Mouse (Mus musculus): Measurements from ENCODE around the gene 1700024P04Rik. TPM values are rescaled to one million over a fixed set of nuclear protein-coding genes. Genes with fewer than 3 reads are reported as not detected.
"Not testable (repeated sequence)": the region's sequence is repeated elsewhere in the genome, so short reads cannot be mapped to it uniquely, and the experiment has no call there.

The 1700024P04Rik gene
- polyA plus RNA-seq, 1 experiment from 2014 or later, result not detected

DNA sequence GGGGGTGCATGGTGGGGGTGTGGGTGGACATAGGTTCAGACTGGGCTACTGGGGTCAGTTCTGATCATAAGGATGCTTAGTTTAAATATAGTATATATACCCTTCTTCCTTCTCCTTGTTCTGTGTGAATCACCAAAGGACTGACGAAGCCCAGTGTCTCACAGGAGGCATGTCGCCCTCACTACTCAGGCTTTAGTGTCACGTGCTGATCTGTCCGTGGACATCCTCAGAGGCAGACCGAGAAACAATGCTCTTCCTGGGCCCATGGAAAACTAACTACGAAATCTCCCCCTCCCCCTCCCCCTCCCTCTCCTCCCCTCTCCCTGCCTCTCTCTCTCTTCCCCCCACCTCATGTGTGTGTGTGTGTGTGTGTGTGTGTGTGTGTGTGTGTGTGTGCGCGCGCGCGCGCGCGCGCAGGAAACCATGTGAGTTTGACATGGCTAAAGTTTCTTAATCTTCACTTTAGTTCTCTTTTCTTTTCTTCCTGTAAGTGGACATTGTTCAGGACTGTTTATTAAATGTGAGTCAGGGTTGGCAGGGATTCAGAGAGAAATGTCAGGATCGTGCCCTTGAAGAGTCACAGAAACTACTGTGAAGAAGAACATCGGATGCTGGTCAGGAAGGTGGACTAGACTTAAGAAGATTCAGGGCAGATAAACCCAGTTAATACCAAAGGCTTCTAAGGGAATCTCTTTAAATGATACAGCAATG is 22.2 kb upstream of the 1700024P04Rik start:
- 94% methylated on average over 14 of the region's 17 CpGs for WGBS
- no peak for DNase-seq (ENCODE audit: low spot score)
- no peaks in the 10 kb centered on the region for H3K27me3 ChIP-seq (ENCODE audit: low read depth, poor library complexity, severe bottlenecking)

DNA sequence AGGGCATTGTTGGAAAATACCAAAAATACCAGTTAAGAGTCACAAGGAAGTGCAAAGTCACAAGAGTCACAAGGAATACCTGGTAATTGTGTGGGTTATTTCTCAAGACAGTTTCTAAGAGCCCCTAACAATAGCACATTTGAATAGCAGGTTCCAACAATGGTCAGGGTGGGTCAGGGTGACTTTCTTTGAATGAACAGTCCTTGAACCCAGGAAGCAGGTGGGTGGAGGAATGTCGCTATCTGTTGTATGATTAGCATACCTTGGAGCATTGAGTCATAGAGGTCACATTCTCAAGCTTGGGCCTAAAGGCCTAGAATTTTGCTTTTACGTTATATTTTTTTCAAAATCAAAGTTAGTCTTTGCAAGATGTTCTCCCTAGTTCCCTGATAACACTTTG is 17.3 kb upstream of the 1700024P04Rik start:
- not testable (repeated sequence) for H3K4me3 ChIP-seq; H3K27me3 ChIP-seq (ENCODE audit: low read depth, poor library complexity, severe bottlenecking); H3K9me3 ChIP-seq (replicated peaks); H3K36me3 ChIP-seq; H3K27ac ChIP-seq; DNase-seq (ENCODE audit: low spot score); H3K4me1 ChIP-seq
- WGBS, result 95% methylated on average over 2 of the region's 2 CpGs

More for the DNA sequence above, 22.2 kb upstream of the 1700024P04Rik start:
- Histone ChIP-seq H3K9me3 (replicated peaks) (0 out of 2 replicates have a peak, but pooled peaks cover 2% of the 10 kb centered on the region), H3K4me3 (no peak overlapping the region), H3K27ac (no peak overlapping the region), H3K4me1 (no peaks in the 10 kb centered on the region), H3K36me3 (no peaks in the 10 kb centered on the region)

GRCm38 (mm10) chr13:98997025-98997424 is 12.7 kb upstream of the 1700024P04Rik start:
- H3K27ac ChIP-seq, result no peak overlapping the region
- H3K9me3 ChIP-seq (replicated peaks), result no peaks in the 10 kb centered on the region
- DNase-seq (ENCODE audit: low spot score), result no peak
- H3K36me3 ChIP-seq, result no peaks in the 10 kb centered on the region
- no peak overlapping the region for H3K4me3 ChIP-seq
- 68% methylated on average over 5 of the region's 5 CpGs for WGBS
- no peaks in the 10 kb centered on the region for H3K27me3 ChIP-seq (ENCODE audit: low read depth, poor library complexity, severe bottlenecking)
- H3K4me1 ChIP-seq, result no peaks in the 10 kb centered on the region

- Histone ChIP-seq H3K4me1 (no peaks in the 10 kb centered on the region), H3K27me3 (ENCODE audit: low read depth, poor library complexity, severe bottlenecking) (no peaks in the 10 kb centered on the region), H3K27ac (no peak overlapping the region), H3K36me3 (no peaks in the 10 kb centered on the region), H3K9me3 (replicated peaks) (no peaks in the 10 kb centered on the region), H3K4me3 (no peak overlapping the region)
- 90% methylated on average over 4 of the region's 4 CpGs for WGBS
- no peak for DNase-seq (ENCODE audit: low spot score)
Measured at GRCm38 (mm10) chr13:98977070-98977785, 7.1 kb downstream of the 1700024P04Rik start.

DNA sequence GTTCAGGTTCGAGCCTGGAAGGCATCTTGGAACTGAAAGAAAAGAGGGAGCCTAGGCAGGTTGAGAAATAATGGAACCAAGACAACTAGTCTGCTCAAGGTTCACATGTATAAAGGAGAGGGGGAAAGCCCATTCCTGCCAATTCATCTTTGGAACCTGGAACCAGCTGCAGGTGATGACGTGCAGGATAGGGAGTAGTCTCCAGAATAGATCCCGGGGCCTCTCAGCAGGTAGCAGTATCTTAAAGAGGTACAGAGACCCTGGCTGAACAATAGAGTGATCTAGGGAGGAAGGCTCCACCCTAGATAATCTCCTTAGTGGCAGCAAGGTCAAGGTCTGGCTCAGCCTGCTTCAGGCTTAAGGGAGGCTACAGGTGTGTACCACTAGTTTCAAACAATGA is 8.3 kb downstream of the 1700024P04Rik start:
- H3K27me3 ChIP-seq (ENCODE audit: low read depth, poor library complexity, severe bottlenecking); H3K9me3 ChIP-seq (replicated peaks); H3K4me3 ChIP-seq; H3K36me3 ChIP-seq; H3K27ac ChIP-seq; DNase-seq (ENCODE audit: low spot score); H3K4me1 ChIP-seq: not testable (repeated sequence)
- WGBS, result 87% methylated on average over 3 of the region's 3 CpGs

GRCm38 (mm10) chr13:98972090-98972489 is 12.3 kb downstream of the 1700024P04Rik start:
- no peaks in the 10 kb centered on the region for H3K4me1 ChIP-seq
- H3K9me3 ChIP-seq (replicated peaks), result no peaks in the 10 kb centered on the region
- no peaks in the 10 kb centered on the region for H3K27me3 ChIP-seq (ENCODE audit: low read depth, poor library complexity, severe bottlenecking)
- 83% methylated on average over 3 of the region's 3 CpGs for WGBS
- no peak for DNase-seq (ENCODE audit: low spot score)
- no peak overlapping the region for H3K27ac ChIP-seq
- H3K36me3 ChIP-seq, result no peaks in the 10 kb centered on the region
- no peak overlapping the region for H3K4me3 ChIP-seq

GRCm38 (mm10) chr13:98971641-98972040 is 12.7 kb downstream of the 1700024P04Rik start:
- no peak overlapping the region for H3K4me3 ChIP-seq
- no peak for DNase-seq (ENCODE audit: low spot score)
- H3K27me3 ChIP-seq (ENCODE audit: low read depth, poor library complexity, severe bottlenecking), result no peaks in the 10 kb centered on the region
- 84% methylated on average over 5 of the region's 5 CpGs for WGBS
- H3K27ac ChIP-seq, result no peak overlapping the region
- no peaks in the 10 kb centered on the region for H3K9me3 ChIP-seq (replicated peaks)
- H3K4me1 ChIP-seq, result no peaks in the 10 kb centered on the region
- H3K36me3 ChIP-seq, result no peaks in the 10 kb centered on the region

- WGBS, result 78% methylated on average over 4 of the region's 4 CpGs
- Histone ChIP-seq H3K4me1 (no peaks in the 10 kb centered on the region), H3K9me3 (replicated peaks) (no peaks in the 10 kb centered on the region), H3K27ac (no peak overlapping the region), H3K4me3 (no peak overlapping the region), H3K27me3 (ENCODE audit: low read depth, poor library complexity, severe bottlenecking) (no peaks in the 10 kb centered on the region), H3K36me3 (no peaks in the 10 kb centered on the region)
- DNase-seq (ENCODE audit: low spot score), result no peak
Measured at GRCm38 (mm10) chr13:98968517-98968916, 15.8 kb downstream of the 1700024P04Rik start.

DNA sequence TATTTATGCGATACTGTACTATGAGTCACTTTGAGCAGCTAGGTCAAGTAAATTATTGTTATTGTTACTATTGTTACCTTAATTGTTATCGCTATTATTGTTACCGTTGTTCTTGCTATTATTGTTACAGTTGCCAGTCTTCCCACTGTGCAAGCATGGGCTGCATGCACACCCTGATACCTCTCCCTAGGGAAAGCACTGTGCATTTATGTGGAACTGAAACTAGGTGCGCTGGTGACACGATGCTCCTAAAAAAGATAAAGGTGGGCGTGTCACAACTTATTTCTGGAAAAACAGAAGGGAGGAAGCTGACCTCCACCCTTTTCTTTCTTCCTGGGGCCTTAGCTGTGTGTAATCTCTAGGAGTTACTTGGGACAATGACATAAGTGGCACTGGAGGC is 16.4 kb downstream of the 1700024P04Rik start:
- no peaks in the 10 kb centered on the region for H3K27me3 ChIP-seq (ENCODE audit: low read depth, poor library complexity, severe bottlenecking)
- no peak for DNase-seq (ENCODE audit: low spot score)
- no peaks in the 10 kb centered on the region for H3K36me3 ChIP-seq
- no peak overlapping the region for H3K27ac ChIP-seq
- H3K4me3 ChIP-seq, result no peak overlapping the region
- WGBS, result 90% methylated on average over 6 of the region's 6 CpGs
- H3K9me3 ChIP-seq (replicated peaks), result no peaks in the 10 kb centered on the region
- no peaks in the 10 kb centered on the region for H3K4me1 ChIP-seq

GRCm38 (mm10) chr13:98966583-98966982 is 17.8 kb downstream of the 1700024P04Rik start:
- DNase-seq (ENCODE audit: low spot score), result no peak
- WGBS, result 87% methylated on average over 5 of the region's 5 CpGs
- no peaks in the 10 kb centered on the region for H3K4me1 ChIP-seq

GRCm38 (mm10) chr13:98963612-98964011 is 20.8 kb downstream of the 1700024P04Rik start:
- 86% methylated on average over 1 of the region's 1 CpGs for WGBS
- H3K9me3 ChIP-seq (replicated peaks), result no peaks in the 10 kb centered on the region
- H3K4me3 ChIP-seq, result no peak overlapping the region
- H3K27ac ChIP-seq, result no peak overlapping the region
- DNase-seq (ENCODE audit: low spot score), result no peak
- H3K36me3 ChIP-seq, result no peaks in the 10 kb centered on the region
- H3K4me1 ChIP-seq, result no peaks in the 10 kb centered on the region
- no peaks in the 10 kb centered on the region for H3K27me3 ChIP-seq (ENCODE audit: low read depth, poor library complexity, severe bottlenecking)

More at GRCm38 (mm10) chr13:98966583-98966982, 17.8 kb downstream of the 1700024P04Rik start:
- no peaks in the 10 kb centered on the region for H3K9me3 ChIP-seq (replicated peaks)
- no peaks in the 10 kb centered on the region for H3K36me3 ChIP-seq
- H3K27me3 ChIP-seq (ENCODE audit: low read depth, poor library complexity, severe bottlenecking), result no peaks in the 10 kb centered on the region
- H3K27ac ChIP-seq, result no peak overlapping the region
- H3K4me3 ChIP-seq, result no peak overlapping the region

GRCm38 (mm10) chr13:98958177-98958576 is 26.2 kb downstream of the 1700024P04Rik start:
- Histone ChIP-seq H3K36me3 (no peaks in the 10 kb centered on the region), H3K27ac (no peak overlapping the region), H3K4me1 (no peaks in the 10 kb centered on the region), H3K9me3 (replicated peaks) (no peaks in the 10 kb centered on the region), H3K4me3 (no peak overlapping the region), H3K27me3 (ENCODE audit: low read depth, poor library complexity, severe bottlenecking) (no peaks in the 10 kb centered on the region)
- 85% methylated on average over 2 of the region's 2 CpGs for WGBS
- DNase-seq (ENCODE audit: low spot score), result no peak

DNA sequence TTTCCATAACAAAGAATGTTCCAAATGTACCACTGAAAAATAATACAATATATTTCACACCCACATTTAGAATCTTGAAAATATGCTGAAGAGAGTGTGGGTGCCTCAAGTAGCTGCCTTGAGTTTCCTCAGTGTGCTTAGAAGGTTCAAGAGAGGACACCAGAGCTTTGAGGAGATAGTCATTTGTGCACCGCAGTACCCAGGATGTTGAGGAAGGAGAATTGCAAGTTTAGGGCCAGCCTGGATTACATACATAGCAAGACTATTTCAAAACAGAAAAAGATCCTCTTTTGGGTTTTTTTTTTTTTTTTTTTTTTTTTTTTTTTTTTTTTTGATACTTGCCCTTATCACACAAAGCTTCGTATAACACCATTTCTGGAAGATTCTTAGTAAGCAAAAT is 28.2 kb downstream of the 1700024P04Rik start:
- H3K4me1 ChIP-seq, result no peaks in the 10 kb centered on the region
- H3K9me3 ChIP-seq (replicated peaks), result no peaks in the 10 kb centered on the region
- no peak for DNase-seq (ENCODE audit: low spot score)
- WGBS, result 90% methylated on average over 2 of the region's 2 CpGs
- no peak overlapping the region for H3K27ac ChIP-seq
- no peaks in the 10 kb centered on the region for H3K36me3 ChIP-seq
- no peak overlapping the region for H3K4me3 ChIP-seq
- no peaks in the 10 kb centered on the region for H3K27me3 ChIP-seq (ENCODE audit: low read depth, poor library complexity, severe bottlenecking)
